In genomic region chr6:139588409-139588808, GRCm38 (mm10) we compare ENCODE assay signal across 14 mouse cellular contexts. TPM values are rescaled to one million over a fixed set of nuclear protein-coding genes. Genes with fewer than 3 reads are reported as not detected.
DNase-seq lines count a peak whose midpoint lies in the region; ATAC-seq and TF ChIP-seq lines count a peak whose summit lies in the region.
"Had no signal": no experiment of that assay in that cellular context is flagged by ENCODE, and none has a peak within 500 bp of the region (broad histone marks: within the 10 kb centered on the region; RNA-seq: fewer than 3 reads in every experiment).

No protein-coding gene starts in this region.

- no peaks in the 10 kb centered on the region for H3K27me3 ChIP-seq in intestine, postnatal 0 days (replicated peaks; ENCODE audit: control insufficient read depth, insufficient read depth, low read length)
- H3K27me3 ChIP-seq in intestine, embryonic 16.5 days (replicated peaks; ENCODE audit: control insufficient read depth, insufficient read depth, low read length), result no peaks in the 10 kb centered on the region
- H3K27me3 ChIP-seq in embryonic facial prominence, embryonic 14.5 days (replicated peaks; ENCODE audit: control insufficient read depth, insufficient read depth, low read length), result no peaks in the 10 kb centered on the region; the same call in 1 of the 2 replicates
- H3K27me3 ChIP-seq in midbrain, embryonic 14.5 days (ENCODE audit: control insufficient read depth, insufficient read depth, low read length), result no peaks in the 10 kb centered on the region
- H3K27me3 ChIP-seq: intestine, embryonic 15.5 days had no signal

- ATAC-seq in intestine, postnatal 0 days, result peak; percentile 34; the same call in 1 of the 2 replicates
- ATAC-seq in intestine, embryonic 16.5 days, result no peak
- no peak for ATAC-seq in embryonic facial prominence, embryonic 14.5 days (ENCODE audit: low read depth)
- ATAC-seq in midbrain, embryonic 14.5 days (ENCODE audit: low FRiP score, low TSS enrichment), result 0 out of 2 replicates have a peak, but pooled peaks have one; percentile 24
- ATAC-seq: intestine, embryonic 15.5 days had no signal

- no peaks in the 10 kb centered on the region for H3K9me3 ChIP-seq in intestine, postnatal 0 days (ENCODE audit: control insufficient read depth)
- no peaks in the 10 kb centered on the region for H3K9me3 ChIP-seq in intestine, embryonic 16.5 days (ENCODE audit: control insufficient read depth, low read length)
- H3K9me3 ChIP-seq in embryonic facial prominence, embryonic 14.5 days (ENCODE audit: control insufficient read depth, low read length), result no peaks in the 10 kb centered on the region
- H3K9me3 ChIP-seq in midbrain, embryonic 14.5 days (ENCODE audit: control insufficient read depth, low read length), result no peaks in the 10 kb centered on the region
- H3K9me3 ChIP-seq: intestine, embryonic 15.5 days had no signal

- H3K4me3 ChIP-seq in intestine, postnatal 0 days (ENCODE audit: low read depth, low read length), result no peak overlapping the region
- no peak overlapping the region for H3K4me3 ChIP-seq in intestine, embryonic 16.5 days (ENCODE audit: low read length)
- no peak overlapping the region for H3K4me3 ChIP-seq in embryonic facial prominence, embryonic 14.5 days (ENCODE audit: low read depth, low read length)
- H3K4me3 ChIP-seq in midbrain, embryonic 14.5 days (replicated peaks; ENCODE audit: low read depth, low read length), result no peak overlapping the region
- H3K4me3 ChIP-seq: erythroblast, embryonic 14.5 days; heart, embryonic 12.5 days; intestine, embryonic 15.5 days; limb, embryonic 12.5 days had no signal

- no peak overlapping the region for H3K9ac ChIP-seq in intestine, postnatal 0 days (ENCODE audit: low read depth, low read length)
- no peak overlapping the region for H3K9ac ChIP-seq in intestine, embryonic 16.5 days (ENCODE audit: low read depth, low read length)
- no peak overlapping the region for H3K9ac ChIP-seq in embryonic facial prominence, embryonic 14.5 days (ENCODE audit: low read depth, low read length)
- H3K9ac ChIP-seq in midbrain, embryonic 14.5 days (replicated peaks; ENCODE audit: low read length), result no peak overlapping the region
- H3K9ac ChIP-seq: heart, embryonic 12.5 days; intestine, embryonic 15.5 days; limb, embryonic 12.5 days had no signal

- H3K36me3 ChIP-seq in intestine, postnatal 0 days (ENCODE audit: control insufficient read depth, insufficient read depth), result no peaks in the 10 kb centered on the region
- no peaks in the 10 kb centered on the region for H3K36me3 ChIP-seq in intestine, embryonic 16.5 days (ENCODE audit: control insufficient read depth, insufficient read depth, low read length)
- no peaks in the 10 kb centered on the region for H3K36me3 ChIP-seq in embryonic facial prominence, embryonic 14.5 days (ENCODE audit: control insufficient read depth, insufficient read depth, low read length)
- H3K36me3 ChIP-seq in midbrain, embryonic 14.5 days (ENCODE audit: control insufficient read depth, insufficient read depth, low read length), result no peaks in the 10 kb centered on the region
- H3K36me3 ChIP-seq: heart, embryonic 12.5 days; intestine, embryonic 15.5 days; limb, embryonic 12.5 days had no signal

- peak; percentile 29 for DNase-seq in embryonic facial prominence, embryonic 14.5 days (ENCODE audit: low spot score)
- peak; percentile 81 to 90 for DNase-seq in kidney, postnatal 36 days
- peak; percentile 38 for DNase-seq in midbrain, embryonic 14.5 days
- no peak for DNase-seq in ovary, postnatal 14 days (ENCODE audit: low spot score)
- no peak for DNase-seq in natural killer cell, adult 2 months (ENCODE audit: low spot score in 2 of 2)
- DNase-seq in lung, postnatal 36 days, result no peak
- DNase-seq: right cerebral cortex, postnatal 25 days; thymus, postnatal 25 days had no signal

- WGBS in intestine, postnatal 0 days, result 65% methylated on average over 15 of the region's 15 CpGs
- WGBS in intestine, embryonic 16.5 days, result 58% methylated on average over 15 of the region's 15 CpGs
- 39% methylated on average over 15 of the region's 15 CpGs for WGBS in embryonic facial prominence, embryonic 14.5 days
- 45% methylated on average over 15 of the region's 15 CpGs for WGBS in midbrain, embryonic 14.5 days

- no peak for TF ChIP-seq CTCF in intestine, postnatal 0 days (IDR thresholded peaks at IDR 0.05; ENCODE audit: low read depth)

- no peaks in the 10 kb centered on the region for H3K4me1 ChIP-seq in intestine, postnatal 0 days (replicated peaks; ENCODE audit: control insufficient read depth, insufficient read depth, low read length)
- H3K4me1 ChIP-seq in intestine, embryonic 16.5 days (ENCODE audit: control insufficient read depth, insufficient read depth, low read length), result no peaks in the 10 kb centered on the region; the same call in 1 of the 2 replicates
- no peaks in the 10 kb centered on the region for H3K4me1 ChIP-seq in embryonic facial prominence, embryonic 14.5 days (ENCODE audit: control insufficient read depth, insufficient read depth, low read length)
- H3K4me1 ChIP-seq in midbrain, embryonic 14.5 days (ENCODE audit: control insufficient read depth, insufficient read depth, low read length), result no peaks in the 10 kb centered on the region
- H3K4me1 ChIP-seq: heart, embryonic 12.5 days; intestine, embryonic 15.5 days; limb, embryonic 12.5 days had no signal

- no peak overlapping the region for H3K4me2 ChIP-seq in intestine, postnatal 0 days (replicated peaks; ENCODE audit: low read depth)
- no peak overlapping the region for H3K4me2 ChIP-seq in intestine, embryonic 16.5 days (ENCODE audit: low read depth, low read length)
- H3K4me2 ChIP-seq in embryonic facial prominence, embryonic 14.5 days (ENCODE audit: low read depth, low read length), result peak overlapping the region; percentile 37
- H3K4me2 ChIP-seq in midbrain, embryonic 14.5 days (ENCODE audit: low read length), result no peak overlapping the region
- H3K4me2 ChIP-seq: heart, embryonic 12.5 days; limb, embryonic 12.5 days had no signal

- H3K27ac ChIP-seq in intestine, postnatal 0 days (ENCODE audit: low read depth, low read length), result no peak overlapping the region
- no peak overlapping the region for H3K27ac ChIP-seq in intestine, embryonic 16.5 days (ENCODE audit: low read length)
- no peak overlapping the region for H3K27ac ChIP-seq in embryonic facial prominence, embryonic 14.5 days (replicated peaks; ENCODE audit: low read depth, low read length)
- no peak overlapping the region for H3K27ac ChIP-seq in midbrain, embryonic 14.5 days (replicated peaks; ENCODE audit: low read depth, low read length)
- H3K27ac ChIP-seq: intestine, embryonic 15.5 days; limb, embryonic 12.5 days had no signal

RNA-seq across cellular contexts. Expression of gene Pik3c2g, which starts 1.4 kb away (rescaled TPM):
- 0.22 and 0.35 TPM in 2 replicates for polyA plus RNA-seq in intestine, postnatal 0 days (2015; fragmentation: Nextera tagmentation; extraction: Ambion mirVana)
- 0.29 and 0.94 TPM in 2 replicates for polyA plus RNA-seq in intestine, embryonic 16.5 days (2015; fragmentation: Nextera tagmentation; extraction: Ambion mirVana)
- 0.83 and 0.89 TPM in 2 replicates for polyA plus RNA-seq in embryonic facial prominence, embryonic 14.5 days (2014; fragmentation: Nextera tagmentation; extraction: Ambion mirVana)
- 0.26 and 0.57 TPM in 2 replicates for polyA plus RNA-seq in midbrain, embryonic 14.5 days (2014; fragmentation: Nextera tagmentation; extraction: Ambion mirVana)
- polyA plus RNA-seq: erythroblast, embryonic 14.5 days had no signal

Comparison
In these comparisons a context has a peak if more than half of its experiments do, and no peak if none do; other contexts are left out.
1. ATAC-seq: peak in intestine, postnatal 0 days (single experiment) and midbrain, embryonic 14.5 days (single experiment); none in intestine, embryonic 16.5 days (single experiment) and embryonic facial prominence, embryonic 14.5 days (single experiment).
2. DNase-seq: peak in embryonic facial prominence, embryonic 14.5 days (single experiment), kidney, postnatal 36 days (2 of 2) and midbrain, embryonic 14.5 days (single experiment); none in ovary, postnatal 14 days (single experiment), natural killer cell, adult 2 months (0 of 2) and lung, postnatal 36 days (single experiment).